Mouse (Mus musculus): ENCODE data around the gene Pigz. TPM values are rescaled to one million over a fixed set of nuclear protein-coding genes. Genes with fewer than 3 reads are reported as not detected.

Gene Pigz
- polyA plus RNA-seq, 1 experiment from 2014 or later, result 0.35 TPM

DNA sequence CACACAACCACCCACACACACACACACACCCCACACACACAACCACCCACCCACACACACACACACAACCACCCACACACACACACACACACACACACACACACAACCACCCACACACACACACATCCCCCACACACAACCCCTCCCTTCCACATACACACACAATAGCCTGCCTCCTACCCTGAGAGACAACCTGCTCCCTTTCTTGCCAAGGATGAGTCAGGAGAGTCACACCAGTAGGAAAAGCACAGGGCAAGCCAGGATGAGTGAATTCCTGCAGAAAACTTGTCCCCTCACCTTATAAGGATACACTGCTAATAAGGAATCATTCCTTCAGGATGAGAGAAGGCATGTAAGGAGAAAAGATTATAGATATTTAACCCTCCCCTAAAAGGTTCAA, 60.3 kb downstream of the Pigz start:
- ChIA-PET POLR2A (no interaction called here), CTCF (no interaction called here)

More for the DNA sequence above, 60.3 kb downstream of the Pigz start:
- no peaks in the 10 kb centered on the region for H3K27me3 ChIP-seq
- ATAC-seq (no peak), DNase-seq (ENCODE audit: low read depth, low spot score) (no peak)
- no peak for TF ChIP-seq CTCF (IDR thresholded peaks at IDR 0.05)
- in situ Hi-C loops (cut with MboI; ENCODE audit: low pct_unique_long_range_greater_than_20kb), result no loop called here

Other genes with a start within 250 kb of the Pigz start
- gene Meltf, start 55.0 kb upstream of the Pigz start, polyA plus RNA-seq (2021), result 0.31 TPM
- gene 0610012G03Rik, start 14.6 kb downstream of the Pigz start, polyA plus RNA-seq (2021), result 39.1 TPM
- gene Ncbp2, start 14.7 kb downstream of the Pigz start, polyA plus RNA-seq (2021), result 114 TPM
- gene Senp5, start 69.4 kb downstream of the Pigz start, polyA plus RNA-seq (2021), result 41.3 TPM
- 55.7 TPM for gene Pak2, start 145.5 kb downstream of the Pigz start, polyA plus RNA-seq (2021)
- gene Pigx, start 165.9 kb downstream of the Pigz start, polyA plus RNA-seq (2021), result 61.5 TPM
- 39.5 TPM for gene Cep19, start 165.9 kb downstream of the Pigz start, polyA plus RNA-seq (2021)
- gene Nrros, start 231.7 kb downstream of the Pigz start, polyA plus RNA-seq (2021), result not detected
- gene Bex6, start 246.0 kb downstream of the Pigz start, polyA plus RNA-seq (2021), result not detected